Mouse (Mus musculus) spleen, postnatal 36 days (tissue): Measurements from ENCODE around the gene Ear1.
"Not testable (repeated sequence)": the region's sequence is repeated elsewhere in the genome, so short reads cannot be mapped to it uniquely, and the experiment has no call there.

Experiments
- DNase-seq, 2 experiments: peaks; one replicate each; pipeline ENCODE4 v3.0.0; 2022; ENCODE audit warnings: low spot score in 2 of 2, mixed read lengths in 1 of 2

Ear1 gene

GRCm38 (mm10) chr14:43875417-43875816 lies at the start of gene Ear1:
TSS of gene Ear1 (minus strand) at chr14:43875517.
- not testable (repeated sequence) for DNase-seq

- peak; percentile 1 to 2 for DNase-seq
Observed at GRCm38 (mm10) chr14:43924688-43925403, 49.5 kb upstream of the Ear1 start, which contains the start of gene Gm8113. TSS of gene Gm8113 (plus strand) at chr14:43925390.

- not testable (repeated sequence) for DNase-seq
Observed at GRCm38 (mm10) chr14:43923459-43923858, 48.1 kb upstream of the Ear1 start, which contains the start of gene Ear10. TSS of gene Ear10 (minus strand) at chr14:43923559.

GRCm38 (mm10) chr14:43918214-43918613 lies 42.9 kb upstream of the Ear1 start:
- DNase-seq: not testable (repeated sequence)

- not testable (repeated sequence) for DNase-seq
Observed at GRCm38 (mm10) chr14:43898577-43898976, 23.3 kb upstream of the Ear1 start.

- DNase-seq: not testable (repeated sequence)
Observed at GRCm38 (mm10) chr14:43895357-43895756, 20.0 kb upstream of the Ear1 start.

- not testable (repeated sequence) for DNase-seq
Observed at GRCm38 (mm10) chr14:43891288-43891687, 16.0 kb upstream of the Ear1 start.

GRCm38 (mm10) chr14:43886235-43886634 lies 10.9 kb upstream of the Ear1 start:
- not testable (repeated sequence) for DNase-seq

- DNase-seq: not testable (repeated sequence)
Observed at GRCm38 (mm10) chr14:43879966-43880545, 4.7 kb upstream of the Ear1 start.

- DNase-seq: not testable (repeated sequence)
Observed at GRCm38 (mm10) chr14:43877789-43878188, 2.5 kb upstream of the Ear1 start.

- DNase-seq: not testable (repeated sequence)
Observed at GRCm38 (mm10) chr14:43874862-43875261, 455 bp downstream of the Ear1 start.

GRCm38 (mm10) chr14:43860522-43860921 lies 14.8 kb downstream of the Ear1 start:
- not testable (repeated sequence) for DNase-seq

GRCm38 (mm10) chr14:43859465-43859864 lies 15.9 kb downstream of the Ear1 start:
- DNase-seq: not testable (repeated sequence)

GRCm38 (mm10) chr14:43843949-43844573 lies 31.3 kb downstream of the Ear1 start:
- not testable (repeated sequence) for DNase-seq

- not testable (repeated sequence) for DNase-seq
Observed at GRCm38 (mm10) chr14:43840976-43841375, 34.3 kb downstream of the Ear1 start.

GRCm38 (mm10) chr14:43835366-43835765 lies 40.0 kb downstream of the Ear1 start:
- DNase-seq: not testable (repeated sequence)

- peak; percentile 1 to 11 for DNase-seq
Observed at GRCm38 (mm10) chr14:43830385-43830784, 44.9 kb downstream of the Ear1 start.

- DNase-seq: not testable (repeated sequence)
Observed at GRCm38 (mm10) chr14:43824176-43824575, 51.1 kb downstream of the Ear1 start.

- DNase-seq: not testable (repeated sequence)
Observed at GRCm38 (mm10) chr14:43821869-43822268, 53.4 kb downstream of the Ear1 start.

GRCm38 (mm10) chr14:43812458-43812857 lies 62.9 kb downstream of the Ear1 start:
- DNase-seq: not testable (repeated sequence)

GRCm38 (mm10) chr14:43808142-43808541 lies 67.2 kb downstream of the Ear1 start:
- DNase-seq: not testable (repeated sequence)

GRCm38 (mm10) chr14:43804435-43804834 lies 70.9 kb downstream of the Ear1 start:
- DNase-seq: not testable (repeated sequence)
